Mouse (Mus musculus) limb, embryonic 14.5 days (tissue): Measurements from ENCODE around the gene Spen. TPM values are rescaled to one million over a fixed set of nuclear protein-coding genes. Genes with fewer than 3 reads are reported as not detected.
A peak's percentile ranks its signal among the peaks of the same experiment; 100 is the strongest.

Source experiments
- ATAC-seq: fragments of 200-750 bp; cut with Nextera tagmentation; 2 replicates; pipeline ENCODE4 v1.8.0; 2017; ENCODE audit warnings: low read depth, moderate number of reproducible peaks, moderate TSS enrichment; ENCODE audit not compliant: low FRiP score
- DNase-seq: peaks from one replicate; pipeline ENCODE4 v3.0.0-alpha.2; 2015; ENCODE audit warnings: low spot score
- H3K27ac ChIP-seq: fragments of 300-500 bp; sonication (generic); replicated peaks from 2 replicates; pipeline ENCODE4 v1.5.1; 2014; ENCODE audit warnings: low read depth, mild to moderate bottlenecking, low read length, moderate library complexity, mixed read lengths
- H3K27me3 ChIP-seq: fragments of 300-500 bp; sonication (generic); 2 replicates; pipeline ENCODE4 v1.6.1; 2014; ENCODE audit warnings: low read length, mixed read lengths; ENCODE audit not compliant: control insufficient read depth, insufficient read depth
- H3K36me3 ChIP-seq: fragments of 300-500 bp; sonication (generic); 2 replicates; pipeline ENCODE4 v1.6.1; 2014; ENCODE audit warnings: mild to moderate bottlenecking, low read length, moderate library complexity, mixed read lengths; ENCODE audit not compliant: control insufficient read depth, insufficient read depth
- H3K4me1 ChIP-seq: fragments of 300-500 bp; sonication (generic); 2 replicates; pipeline ENCODE4 v1.6.1; 2014; ENCODE audit warnings: antibody characterized with exemption, low read length, mixed read lengths; ENCODE audit not compliant: control insufficient read depth, insufficient read depth
- H3K4me2 ChIP-seq: fragments of 300-500 bp; sonication (generic); replicated peaks from 2 replicates; pipeline ENCODE4 v1.6.1; 2014; ENCODE audit warnings: low read depth, mild to moderate bottlenecking, low read length, moderate library complexity; ENCODE audit not compliant: severe bottlenecking
- H3K4me3 ChIP-seq: fragments of 300-500 bp; sonication (generic); replicated peaks from 2 replicates; pipeline ENCODE4 v1.5.1; 2014; ENCODE audit warnings: low read length
- H3K9ac ChIP-seq: fragments of 300-500 bp; sonication (generic); 2 replicates; pipeline ENCODE4 v1.6.1; 2014; ENCODE audit warnings: mild to moderate bottlenecking, low read depth, low read length, moderate library complexity; ENCODE audit not compliant: severe bottlenecking
- H3K9me3 ChIP-seq: fragments of 300-500 bp; sonication (generic); 2 replicates; pipeline ENCODE4 v1.6.1; 2016; ENCODE audit warnings: low read length; ENCODE audit not compliant: control insufficient read depth
- POLR2A ChIP-seq: fragments of 200-500 bp; IDR thresholded peaks from 2 replicates; pipeline ENCODE4 v1.8.0; 2012; ENCODE audit warnings: inconsistent platforms, mild to moderate bottlenecking, moderate library complexity, borderline replicate concordance; ENCODE audit not compliant: insufficient read depth, insufficient read length; ENCODE audit errors: extremely low read depth
- WGBS: fragments of 180-500 bp; shearing (Covaris S2); extraction: QIAGEN DNeasy Blood & Tissue Kit; methylation state at CpG from one replicate; pipeline ENCODE4 v1.1.7; 2014; 5-methylcytosine and 5-hydroxymethylcytosine counted together
- polyA plus RNA-seq, 2 experiments: library from polyadenylated mRNA; depleted of rRNA in 1 of 2; stranded (reverse) in 1 of 2; unstranded in 1 of 2; fragments of >200 nt; fragmentation: Nextera tagmentation in 1 of 2; extraction: Ambion mirVana in 1 of 2; gene quantifications; 2 replicates each; pipeline versions ENCODE4 v1.2.1 to v1.2.3; 2012 to 2014

Gene Spen
- polyA plus RNA-seq, 2 experiments, result 13.1 to 15.9 TPM

DNA sequence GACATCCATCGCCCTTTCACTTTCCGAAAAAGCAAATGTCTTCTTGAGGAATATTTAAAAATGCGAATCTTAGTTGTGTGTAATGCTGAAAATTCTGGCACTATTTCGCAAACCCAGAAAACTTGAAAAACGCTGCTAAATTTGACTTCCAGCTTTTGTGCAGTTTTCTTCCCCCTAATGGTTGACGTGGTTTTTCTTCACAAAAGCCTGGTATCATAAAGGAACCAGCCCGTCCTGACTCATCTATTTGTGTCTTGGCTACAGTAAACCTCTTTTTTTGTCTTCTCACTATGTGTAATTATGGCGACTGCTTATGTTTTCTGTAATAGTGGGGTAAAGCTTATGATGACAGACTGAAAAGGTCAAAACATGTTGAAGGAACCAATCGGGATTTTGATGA, 8.9 kb upstream of the Spen start:
- ATAC-seq, result no peak
- DNase-seq, result peak; percentile 13
- TF ChIP-seq POLR2A, result no peak

DNA sequence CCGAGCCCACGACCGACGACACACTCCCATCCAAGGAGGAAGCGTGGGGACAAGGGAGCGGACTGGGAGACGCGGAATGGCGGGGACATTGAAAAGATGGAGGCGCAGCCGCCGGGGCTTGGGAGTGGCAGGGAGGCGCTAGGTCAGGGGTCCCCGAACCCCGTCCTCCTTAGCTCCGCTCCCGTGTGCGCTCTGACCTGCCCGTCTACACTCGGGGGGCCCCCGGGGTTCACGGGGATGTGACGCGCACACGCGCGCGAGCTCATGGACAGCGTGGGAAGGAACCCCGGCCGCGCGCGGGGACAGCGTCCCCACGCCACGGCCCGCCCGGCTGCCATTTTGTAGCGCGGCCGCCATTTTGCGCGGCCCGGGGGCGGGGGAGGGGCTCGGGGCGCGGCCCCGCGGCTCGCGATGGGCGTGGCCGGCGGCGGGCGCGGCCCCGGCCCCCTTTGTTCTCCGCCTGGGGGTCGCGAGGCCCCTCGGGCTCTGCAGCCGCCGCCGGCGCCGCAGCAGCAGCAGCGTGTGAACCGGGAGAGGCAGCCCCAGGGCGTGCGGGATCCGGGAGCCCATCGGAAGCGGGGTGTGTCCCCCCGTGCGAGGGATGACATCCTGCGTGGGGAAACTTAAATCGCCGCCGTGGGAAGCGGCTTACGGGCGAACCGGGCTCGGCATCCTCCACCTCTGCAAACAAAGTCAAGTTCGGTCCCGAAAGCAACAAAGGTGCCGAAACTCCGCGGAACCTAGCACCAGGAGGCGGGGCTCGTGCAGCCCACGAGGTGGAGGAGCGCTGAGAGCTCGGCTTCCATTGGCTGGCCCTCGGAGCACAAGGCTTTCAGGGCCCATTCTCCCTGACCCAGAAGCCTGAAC, 8.2 kb upstream of the Spen start:
- Histone ChIP-seq H3K4me3 (peak overlapping the region; percentile 84), H3K4me1 (peaks cover 19% of the 10 kb centered on the region), H3K9ac (peak overlapping the region; percentile 99), H3K27ac (peak overlapping the region; percentile 100), H3K4me2 (peak overlapping the region; percentile 99), H3K9me3 (no peaks in the 10 kb centered on the region), H3K36me3 (no peaks in the 10 kb centered on the region), H3K27me3 (no peaks in the 10 kb centered on the region)
- TF ChIP-seq POLR2A, result peak; percentile 64; the same call in 1 of the 2 replicates
- peak; percentile 94 for DNase-seq
- ATAC-seq, result peak; percentile 87
- WGBS, result 1% methylated on average over 83 of the region's 98 CpGs

More for the DNA sequence above, 8.9 kb upstream of the Spen start:
- H3K9me3 ChIP-seq, result no peaks in the 10 kb centered on the region
- peak overlapping the region; percentile 84 for H3K4me3 ChIP-seq
- H3K27ac ChIP-seq, result peak overlapping the region; percentile 100
- peaks cover 22% of the 10 kb centered on the region for H3K4me1 ChIP-seq
- WGBS, result 17% methylated on average over 9 of the region's 9 CpGs
- H3K36me3 ChIP-seq, result no peaks in the 10 kb centered on the region
- H3K27me3 ChIP-seq, result no peaks in the 10 kb centered on the region
- peak overlapping the region; percentile 99; the same call in 1 of the 2 replicates for H3K9ac ChIP-seq
- peak overlapping the region; percentile 99 for H3K4me2 ChIP-seq

DNA sequence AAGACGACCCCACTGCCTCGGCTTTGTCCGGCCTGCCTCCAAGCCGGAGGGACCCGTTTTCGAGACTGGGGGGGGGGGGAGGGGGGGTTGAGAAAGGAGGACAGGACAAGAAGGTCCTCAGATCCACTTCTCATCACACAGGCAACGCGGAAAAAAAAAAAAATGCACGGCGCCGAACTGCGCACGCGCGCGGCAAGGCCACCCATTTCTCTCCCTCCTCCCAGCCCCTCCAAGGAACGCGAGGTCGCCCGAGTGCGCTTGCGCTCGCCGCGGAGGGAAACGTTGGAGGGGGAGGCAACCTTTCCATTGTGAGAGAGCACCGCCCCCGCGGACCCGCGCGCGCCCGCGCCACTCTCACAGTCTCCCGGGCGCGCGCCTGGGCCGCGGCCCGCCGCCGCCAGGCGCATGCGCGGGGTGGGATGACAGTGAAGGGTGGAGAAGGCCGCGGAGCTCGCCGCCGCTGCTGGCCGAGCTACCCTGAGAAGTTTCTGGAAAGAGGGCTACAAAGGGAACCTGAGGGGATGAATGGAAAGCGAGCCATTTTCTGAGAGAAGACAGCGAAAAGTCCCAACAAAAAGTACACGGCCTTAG, 7.4 kb upstream of the Spen start:
- Histone ChIP-seq H3K36me3 (no peaks in the 10 kb centered on the region), H3K4me2 (peak overlapping the region; percentile 99), H3K27ac (peak overlapping the region; percentile 100), H3K4me1 (peaks cover 19% of the 10 kb centered on the region), H3K4me3 (peak overlapping the region; percentile 84), H3K9ac (peak overlapping the region; percentile 99), H3K9me3 (no peaks in the 10 kb centered on the region), H3K27me3 (no peaks in the 10 kb centered on the region)
- ATAC-seq (peak; percentile 85), DNase-seq (peak; percentile 98)
- 2% methylated on average over 36 of the region's 56 CpGs for WGBS
- peak; percentile 84; the same call in 1 of the 2 replicates for TF ChIP-seq POLR2A

DNA sequence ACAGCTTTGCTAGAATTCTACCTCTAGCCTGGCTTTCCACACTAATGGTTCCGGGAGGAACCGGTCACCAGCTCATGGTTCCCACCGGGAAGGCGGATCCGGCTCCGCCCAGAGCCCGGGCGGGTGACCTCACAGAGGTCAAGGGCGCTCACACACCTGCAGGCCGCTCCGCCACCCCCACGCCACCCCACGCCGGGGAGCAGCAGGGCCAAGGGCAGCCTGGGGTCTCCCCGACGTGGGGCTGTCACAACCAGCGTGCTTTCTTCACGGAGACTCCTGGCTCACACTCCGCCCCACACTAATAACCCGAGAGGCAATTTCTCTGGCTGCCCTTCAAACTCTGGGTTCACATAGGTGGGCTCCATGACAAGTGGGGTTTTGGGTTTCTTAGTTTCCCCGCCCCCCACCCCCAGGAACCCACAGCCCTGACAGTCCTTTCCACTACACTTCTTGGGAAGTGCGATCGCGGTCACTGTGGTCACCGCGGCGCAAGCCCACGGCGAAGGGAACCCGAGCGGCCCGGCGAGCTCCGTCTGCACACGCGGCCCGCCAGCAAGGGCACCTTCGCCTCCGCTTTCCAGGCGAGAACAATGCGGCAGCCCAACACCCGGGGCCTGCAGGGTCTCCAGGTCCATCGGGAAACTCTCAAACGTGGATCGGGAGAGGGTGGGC, 6.8 kb upstream of the Spen start:
- DNase-seq, result peak; percentile 61
- peak overlapping the region; percentile 99 for H3K4me2 ChIP-seq

DNA sequence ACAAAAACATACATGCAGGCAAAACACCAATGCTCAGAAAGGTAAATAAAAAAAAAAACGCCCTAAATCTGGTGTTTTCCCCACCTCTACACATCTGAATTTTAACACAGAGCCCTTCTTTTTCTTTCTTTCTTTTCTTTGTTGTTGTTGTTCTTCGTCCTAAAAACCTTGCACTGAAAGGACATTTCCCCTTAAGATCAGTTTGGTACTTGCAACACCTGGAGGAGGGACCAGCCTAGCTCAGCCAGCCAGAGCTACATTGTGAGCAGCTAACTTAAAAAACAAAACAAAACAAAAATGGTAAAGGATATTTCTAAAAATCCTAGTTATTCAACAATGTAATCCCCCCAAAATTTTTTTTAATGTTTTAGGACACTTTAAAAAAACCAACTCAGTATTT, 6.1 kb upstream of the Spen start:
- 47% methylated on average over 2 of the region's 2 CpGs for WGBS
- no peak for TF ChIP-seq POLR2A
- Histone ChIP-seq H3K9me3 (no peaks in the 10 kb centered on the region), H3K4me1 (peaks cover 19% of the 10 kb centered on the region), H3K36me3 (no peaks in the 10 kb centered on the region), H3K4me3 (peak overlapping the region; percentile 84), H3K27me3 (no peaks in the 10 kb centered on the region), H3K27ac (no peak overlapping the region), H3K9ac (no peak overlapping the region), H3K4me2 (peak overlapping the region; percentile 99)
- ATAC-seq, result no peak
- DNase-seq, result no peak

More for the DNA sequence above, 6.8 kb upstream of the Spen start:
- no peaks in the 10 kb centered on the region for H3K27me3 ChIP-seq
- H3K4me3 ChIP-seq, result peak overlapping the region; percentile 84
- ATAC-seq, result peak; percentile 18
- no peak for TF ChIP-seq POLR2A
- peak overlapping the region; percentile 97 for H3K27ac ChIP-seq
- under 1% methylated on average over 45 of the region's 45 CpGs for WGBS
- H3K4me1 ChIP-seq, result peaks cover 19% of the 10 kb centered on the region
- H3K9ac ChIP-seq, result peak overlapping the region; percentile 99
- no peaks in the 10 kb centered on the region for H3K9me3 ChIP-seq
- no peaks in the 10 kb centered on the region for H3K36me3 ChIP-seq
